Comparison of ENCODE assay signal across 8 mouse cellular contexts in genomic region chr14:17632887-17633522, GRCm38 (mm10). TPM values are rescaled to one million over a fixed set of nuclear protein-coding genes. Genes with fewer than 3 reads are reported as not detected.
DNase-seq lines count a peak whose midpoint lies in the region; ATAC-seq and TF ChIP-seq lines count a peak whose summit lies in the region.

No protein-coding gene starts in this region.

- no peaks in the 10 kb centered on the region for H3K9me3 ChIP-seq in hindbrain, postnatal 0 days (ENCODE audit: low read length)
- no peaks in the 10 kb centered on the region for H3K9me3 ChIP-seq in limb, embryonic 12.5 days
- H3K9me3 ChIP-seq in midbrain, embryonic 13.5 days = no peaks in the 10 kb centered on the region

- peak; percentile 87 for DNase-seq in adrenal gland, postnatal 10 days
- peak; percentile 35 to 55 for DNase-seq in gastrocnemius, postnatal 4 days (ENCODE audit: low spot score in 2 of 2)
- DNase-seq in hindbrain, postnatal 0 days (ENCODE audit: low spot score) = peak; percentile 8
- peak; percentile 43 for DNase-seq in thymus, adult 2 months
- no peak for DNase-seq in c-Kit-positive CD71-positive TER-119-positive erythroid progenitor cells, embryonic 14.5 days (ENCODE audit: low spot score)

- ATAC-seq in common myeloid progenitor, adult 5-6 weeks (replicated peaks; ENCODE audit: low read depth, poor library complexity, severe bottlenecking) = peak; percentile 83
- peak; percentile 82; the same call in 1 of the 2 replicates for ATAC-seq in hindbrain, postnatal 0 days
- ATAC-seq in limb, embryonic 12.5 days (ENCODE audit: insufficient number of reproducible peaks, insufficient read depth, low FRiP score, low TSS enrichment, low read depth) = peak; percentile 28; the same call in 1 of the 2 replicates
- ATAC-seq in midbrain, embryonic 13.5 days = peak; percentile 70

- H3K4me2 ChIP-seq in hindbrain, postnatal 0 days (ENCODE audit: low read depth, low read length) = peak overlapping the region; percentile 37
- H3K4me2 ChIP-seq in limb, embryonic 12.5 days = peak overlapping the region; percentile 52
- peak overlapping the region; percentile 43 for H3K4me2 ChIP-seq in midbrain, embryonic 13.5 days (replicated peaks)

- no peak for TF ChIP-seq CTCF in hindbrain, postnatal 0 days (IDR thresholded peaks at IDR 0.05; ENCODE audit: low read depth)
- TF ChIP-seq CTCF in thymus, adult 2 months (IDR thresholded peaks at IDR 0.05; ENCODE audit: borderline replicate concordance, control insufficient read depth, extremely low read depth, insufficient read depth, low read length, poor library complexity) = no peak

- no peak overlapping the region for H3K4me3 ChIP-seq in hindbrain, postnatal 0 days (ENCODE audit: low read length)
- H3K4me3 ChIP-seq in limb, embryonic 12.5 days (replicated peaks) = peak overlapping the region; percentile 19
- no peak overlapping the region for H3K4me3 ChIP-seq in midbrain, embryonic 13.5 days (replicated peaks)
- H3K4me3 ChIP-seq in thymus, adult 2 months (ENCODE audit: control insufficient read depth, insufficient read depth, low read length) = no peak overlapping the region

- WGBS in hindbrain, postnatal 0 days = 12% methylated on average over 19 of the region's 19 CpGs
- 8% methylated on average over 19 of the region's 19 CpGs for WGBS in limb, embryonic 12.5 days
- 10% methylated on average over 19 of the region's 19 CpGs for WGBS in midbrain, embryonic 13.5 days
- WGBS in thymus, adult 2 months = 8% methylated on average over 19 of the region's 19 CpGs

- no peaks in the 10 kb centered on the region for H3K36me3 ChIP-seq in hindbrain, postnatal 0 days (ENCODE audit: insufficient read depth, low read length)
- no peaks in the 10 kb centered on the region for H3K36me3 ChIP-seq in limb, embryonic 12.5 days
- H3K36me3 ChIP-seq in midbrain, embryonic 13.5 days = no peaks in the 10 kb centered on the region
- H3K36me3 ChIP-seq in thymus, adult 2 months (ENCODE audit: control insufficient read depth, insufficient read depth, low read length) = no peaks in the 10 kb centered on the region

- no peaks in the 10 kb centered on the region for H3K4me1 ChIP-seq in hindbrain, postnatal 0 days (ENCODE audit: insufficient read depth, low read length)
- H3K4me1 ChIP-seq in limb, embryonic 12.5 days (replicated peaks) = 0 out of 2 replicates have a peak, but pooled peaks cover 5% of the 10 kb centered on the region
- H3K4me1 ChIP-seq in midbrain, embryonic 13.5 days (replicated peaks) = peaks cover 5% of the 10 kb centered on the region; the same call in 1 of the 2 replicates
- H3K4me1 ChIP-seq in thymus, adult 2 months (replicated peaks; ENCODE audit: control insufficient read depth, insufficient read depth, low read length) = peaks cover 8% of the 10 kb centered on the region

- TF ChIP-seq POLR2A in thymus, adult 2 months (IDR thresholded peaks at IDR 0.05; ENCODE audit: control insufficient read depth, extremely low read depth, insufficient read depth, low read length, poor library complexity) = no peak

- H3K27me3 ChIP-seq in hindbrain, postnatal 0 days (ENCODE audit: insufficient read depth, low read length) = no peaks in the 10 kb centered on the region
- no peaks in the 10 kb centered on the region for H3K27me3 ChIP-seq in limb, embryonic 12.5 days
- H3K27me3 ChIP-seq in midbrain, embryonic 13.5 days = no peaks in the 10 kb centered on the region
- no peaks in the 10 kb centered on the region for H3K27me3 ChIP-seq in thymus, adult 2 months (ENCODE audit: control insufficient read depth, insufficient read depth, low read length)

- no peak overlapping the region for H3K9ac ChIP-seq in hindbrain, postnatal 0 days (replicated peaks; ENCODE audit: low read length)
- H3K9ac ChIP-seq in limb, embryonic 12.5 days (replicated peaks) = peak overlapping the region; percentile 31; the same call in 1 of the 2 replicates
- no peak overlapping the region for H3K9ac ChIP-seq in midbrain, embryonic 13.5 days (replicated peaks)

- no peak overlapping the region for H3K27ac ChIP-seq in hindbrain, postnatal 0 days
- H3K27ac ChIP-seq in limb, embryonic 12.5 days = no peak overlapping the region
- no peak overlapping the region for H3K27ac ChIP-seq in midbrain, embryonic 13.5 days
- no peak overlapping the region for H3K27ac ChIP-seq in thymus, adult 2 months (ENCODE audit: control insufficient read depth, insufficient read depth, low read length)

RNA-seq across cellular contexts. Expression of gene Thrb, which starts 27.1 kb away (rescaled TPM):
- 10 to 100 TPM; 33.8 to 35.0 TPM for total RNA-seq in adrenal gland, postnatal 10 days (2021)
- total RNA-seq in common myeloid progenitor, adult 5-6 weeks (2017) = 0.73 and 0.92 TPM in 2 replicates
- 1 to 10 TPM; 1.1 to 2.6 TPM for total RNA-seq in gastrocnemius, postnatal 4 days (2021)
- 2.7 and 5.3 TPM in 2 replicates for total RNA-seq in hindbrain, postnatal 0 days (2014; rRNA removed)
- polyA plus RNA-seq in hindbrain, postnatal 0 days (2015; fragmentation: Nextera tagmentation; extraction: Ambion mirVana) = 2.4 and 2.8 TPM in 2 replicates
- polyA plus RNA-seq in limb, embryonic 12.5 days (2016; fragmentation: Nextera tagmentation; extraction: Ambion mirVana) = 0.48 and 0.74 TPM in 2 replicates
- polyA plus RNA-seq in midbrain, embryonic 13.5 days (2015; fragmentation: Nextera tagmentation; extraction: Ambion mirVana) = 1.2 and 1.3 TPM in 2 replicates
- 1.5 TPM in 2 replicates for polyA plus RNA-seq in thymus, adult 2 months (2012; rRNA removed)

Comparison
In these comparisons a context has a peak if more than half of its experiments do, and no peak if none do; other contexts are left out.
1. ATAC-seq: peak in every context shown above with its lines; median percentile 83 in common myeloid progenitor, adult 5-6 weeks; 82 in hindbrain, postnatal 0 days; 70 in midbrain, embryonic 13.5 days; 28 in limb, embryonic 12.5 days.